Mouse (Mus musculus) kidney, adult 2 months (tissue): Measurements from ENCODE around the gene Aplf.

ENCODE experiments used
- CTCF ChIP-seq: fragments of 200-500 bp; conservative IDR thresholded peaks from 2 replicates; pipeline ENCODE4 v1.5.1; 2011; ENCODE audit warnings: low read depth, mild to moderate bottlenecking, control low read depth, low read length, moderate library complexity, mixed read lengths; ENCODE audit not compliant: insufficient read depth, insufficient read length
- POLR2A ChIP-seq: fragments of 200-500 bp; IDR thresholded peaks from one replicate; pipeline ENCODE4 v1.6.1; 2011; ENCODE audit warnings: low read depth, low read length, control low read depth

DNA sequence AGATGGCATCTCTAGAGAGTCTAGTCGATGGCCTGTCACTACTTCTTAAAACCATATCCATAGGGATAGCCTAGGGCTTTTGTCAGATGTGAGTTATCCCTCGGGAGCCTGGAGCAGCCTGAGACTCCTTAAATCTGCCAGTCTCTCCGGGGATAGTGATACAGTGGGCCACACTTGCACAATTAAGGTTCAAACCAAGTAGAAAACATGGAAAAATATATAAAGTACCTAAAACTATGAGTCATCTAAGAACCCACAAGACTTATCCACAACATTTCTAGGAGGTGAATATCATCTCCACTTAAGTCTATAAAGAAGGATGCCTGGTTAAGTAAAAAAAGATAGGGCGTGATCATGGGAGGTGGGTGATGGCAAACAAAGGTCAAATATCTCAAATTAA is 40.3 kb upstream of the Aplf start:
- TF ChIP-seq CTCF = no peak
- no peak for TF ChIP-seq POLR2A
